Mouse (Mus musculus) cerebellum, adult 9-10 months (tissue): ENCODE data around the gene Tcf7l1.
"Not testable (repeated sequence)": the region's sequence is repeated elsewhere in the genome, so short reads cannot be mapped to it uniquely, and the experiment has no call there.

Experiments used
- DNase-seq: peaks from one replicate; pipeline ENCODE4 v3.0.0; 2022

Tcf7l1 gene

DNA sequence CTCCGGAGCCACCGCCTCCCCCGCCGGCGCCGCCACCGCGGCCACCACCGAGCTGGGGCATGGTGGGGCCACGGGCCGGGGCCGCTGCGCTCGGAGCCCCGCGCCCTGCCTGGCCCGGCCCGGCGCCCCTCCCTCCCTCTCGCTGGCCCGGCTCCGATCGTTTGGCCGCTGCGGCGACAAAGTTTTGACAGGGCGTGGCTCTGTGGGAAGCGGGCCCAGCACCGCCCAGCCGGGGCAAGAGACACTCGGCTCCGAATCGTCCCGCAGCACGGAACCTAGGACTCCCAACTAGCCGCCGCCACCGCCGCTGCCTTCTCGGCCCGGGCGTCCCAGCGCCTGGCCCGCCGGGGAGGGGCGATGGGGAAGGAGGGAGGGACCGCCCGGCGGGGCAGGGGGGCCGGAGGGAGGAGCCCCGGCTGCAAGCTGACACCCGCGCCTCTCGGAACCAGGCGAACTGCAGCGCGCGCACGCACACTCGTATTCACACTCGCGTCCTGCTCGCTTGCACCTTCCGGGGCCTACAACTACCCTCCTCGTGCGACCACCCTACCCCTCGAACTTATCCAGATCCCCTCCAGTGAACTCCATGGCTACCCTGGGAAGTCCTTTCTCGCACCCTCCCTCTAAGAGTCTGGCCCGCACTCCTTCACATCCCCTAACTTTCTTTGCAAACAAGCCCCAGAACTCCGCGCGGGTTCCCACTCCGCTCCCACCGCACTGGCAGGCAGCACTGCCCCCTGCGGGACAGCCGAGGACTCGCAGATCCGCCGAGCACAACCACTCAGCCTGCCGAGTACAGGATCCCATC lies at the start of gene Tcf7l1:
Gene Tcf7l1, minus strand, starts transcription at position 363 of the 808 bp plus-strand sequence.
- peak; percentile 51 for DNase-seq

DNA sequence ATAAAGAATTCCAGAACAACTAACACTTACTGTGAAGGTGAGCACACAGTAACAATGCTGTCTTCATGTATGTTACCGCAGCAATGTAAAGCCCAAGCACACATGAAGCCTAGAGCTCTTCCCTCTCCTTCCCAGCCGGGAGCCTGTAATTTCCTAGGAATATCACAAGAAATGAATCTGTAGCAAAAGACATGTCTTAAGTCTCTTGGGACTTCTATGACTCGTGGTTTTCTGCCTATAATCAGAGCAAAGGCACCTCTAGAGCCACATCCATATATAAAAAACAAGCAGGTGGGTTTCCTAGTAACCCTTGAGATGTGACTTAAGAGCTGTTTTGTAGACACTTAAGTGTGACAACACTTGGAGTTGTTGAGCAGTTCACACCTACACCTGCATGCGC lies 48.7 kb upstream of the Tcf7l1 start:
- DNase-seq = no peak

DNA sequence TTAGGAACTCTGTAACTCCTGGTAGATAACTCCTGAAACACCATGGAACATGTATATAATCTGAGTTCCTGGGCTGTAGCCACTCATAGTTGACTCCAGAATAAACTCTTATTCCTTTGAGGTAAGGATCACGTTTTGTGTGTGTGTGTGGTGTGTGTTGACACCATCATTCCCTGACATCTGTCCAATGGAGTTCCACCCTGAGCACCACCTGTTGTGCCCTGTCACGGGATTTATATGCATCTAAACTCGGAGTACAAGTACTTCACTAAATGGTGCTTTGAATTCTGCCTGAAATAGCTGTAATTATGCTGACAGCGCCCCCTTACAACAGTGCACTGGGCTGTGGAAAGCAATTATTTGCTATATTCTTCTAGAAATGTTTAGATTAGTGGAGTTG lies 45.5 kb upstream of the Tcf7l1 start:
- DNase-seq = no peak

DNA sequence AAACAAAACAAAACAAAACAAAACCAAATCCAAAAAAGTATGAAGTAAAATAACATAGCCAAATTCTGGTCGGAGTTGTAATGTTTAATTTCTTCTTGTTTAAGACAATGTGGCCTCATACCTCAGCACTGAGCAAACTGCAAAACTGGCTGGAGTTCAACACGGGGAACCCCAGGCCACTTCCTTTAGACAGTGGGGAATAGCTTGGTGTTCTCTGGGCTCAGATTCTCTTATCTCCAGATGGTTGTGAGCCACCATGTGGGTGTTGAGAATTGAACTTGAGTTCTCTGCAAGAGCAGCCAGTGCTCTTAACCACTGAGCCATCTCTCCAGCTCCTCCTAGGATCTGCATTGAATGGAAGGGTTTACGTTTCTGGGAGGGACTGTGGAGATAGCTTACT lies 42.8 kb upstream of the Tcf7l1 start:
- no peak for DNase-seq

DNA sequence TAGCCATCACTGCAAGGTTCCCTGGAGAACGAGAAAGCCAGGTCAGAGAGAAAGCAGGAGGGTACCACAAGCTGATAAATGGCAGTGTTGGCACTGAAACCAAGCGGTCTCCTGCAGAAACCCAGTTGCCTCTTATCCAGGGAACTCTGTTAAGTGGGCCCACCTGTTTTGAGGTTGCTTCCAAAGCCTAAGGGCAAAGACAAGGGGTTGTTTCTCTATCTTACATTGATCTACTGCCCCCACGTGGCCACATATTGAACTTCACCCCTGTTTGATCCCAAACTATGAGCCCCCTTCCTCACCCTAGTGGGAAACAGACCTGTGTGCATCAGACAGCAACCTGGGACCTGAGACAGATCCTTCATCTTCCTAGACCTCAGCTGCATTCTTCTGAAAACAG lies 42.2 kb upstream of the Tcf7l1 start:
- peak; percentile 22 for DNase-seq

DNA sequence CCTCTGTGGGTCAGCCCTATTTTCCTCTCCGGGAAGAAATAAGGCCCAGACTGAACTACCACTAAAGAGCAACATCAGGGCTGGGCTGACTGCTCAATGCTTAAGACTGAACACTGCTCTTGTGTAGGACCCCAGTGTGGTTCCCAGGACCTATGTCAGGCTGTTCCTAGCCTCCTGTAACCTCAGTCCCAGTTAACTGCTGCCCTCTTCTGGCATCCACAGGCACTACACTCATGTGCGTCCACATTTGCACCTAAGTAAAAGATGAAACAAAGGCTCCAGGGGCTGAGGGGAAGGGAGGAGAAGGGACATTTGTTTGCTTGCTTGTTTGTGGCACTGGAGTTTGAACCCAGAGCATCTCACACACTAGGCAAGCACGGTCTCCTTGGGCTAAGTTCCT lies 39.8 kb upstream of the Tcf7l1 start:
- no peak for DNase-seq

DNA sequence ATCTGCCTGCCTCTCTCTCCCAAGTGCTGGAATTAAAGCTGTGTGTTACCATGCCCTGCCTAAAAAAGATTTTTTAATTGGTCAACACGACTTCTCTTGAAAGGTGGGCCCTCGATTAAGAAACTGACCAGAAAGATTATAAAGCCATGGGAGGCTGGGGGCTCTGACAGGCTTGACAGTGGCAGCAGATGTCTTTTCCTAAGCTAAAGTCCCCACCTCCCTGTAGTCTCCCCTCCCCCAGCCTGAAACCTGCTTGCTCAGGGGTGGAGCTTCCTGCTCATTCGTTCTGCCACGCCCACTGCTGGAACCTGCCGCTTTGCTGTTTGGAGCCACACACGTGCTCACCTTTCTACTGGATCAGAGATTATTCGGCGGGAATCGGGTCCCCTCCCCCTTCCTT lies 39.0 kb upstream of the Tcf7l1 start:
- not testable (repeated sequence) for DNase-seq

DNA sequence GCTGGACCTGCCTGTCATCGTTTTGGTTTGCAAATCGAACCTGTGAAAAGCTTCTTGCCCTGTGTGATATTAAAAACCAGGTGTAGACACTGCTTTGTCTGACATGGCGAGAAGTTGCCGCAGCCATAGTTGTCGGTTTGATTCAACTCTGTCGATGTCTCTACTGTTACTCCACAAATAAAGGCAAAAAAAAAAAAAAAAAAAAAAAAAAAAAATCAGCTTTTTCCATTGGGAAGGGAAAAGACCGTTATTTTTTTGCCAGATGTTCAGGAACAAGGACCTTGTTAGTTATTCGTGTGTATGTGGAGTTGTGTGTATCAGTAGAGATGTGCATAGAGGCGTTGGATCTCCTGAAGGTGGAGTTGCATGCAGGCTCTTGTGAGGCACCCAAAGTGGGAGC lies 36.7 kb upstream of the Tcf7l1 start:
- DNase-seq = no peak

DNA sequence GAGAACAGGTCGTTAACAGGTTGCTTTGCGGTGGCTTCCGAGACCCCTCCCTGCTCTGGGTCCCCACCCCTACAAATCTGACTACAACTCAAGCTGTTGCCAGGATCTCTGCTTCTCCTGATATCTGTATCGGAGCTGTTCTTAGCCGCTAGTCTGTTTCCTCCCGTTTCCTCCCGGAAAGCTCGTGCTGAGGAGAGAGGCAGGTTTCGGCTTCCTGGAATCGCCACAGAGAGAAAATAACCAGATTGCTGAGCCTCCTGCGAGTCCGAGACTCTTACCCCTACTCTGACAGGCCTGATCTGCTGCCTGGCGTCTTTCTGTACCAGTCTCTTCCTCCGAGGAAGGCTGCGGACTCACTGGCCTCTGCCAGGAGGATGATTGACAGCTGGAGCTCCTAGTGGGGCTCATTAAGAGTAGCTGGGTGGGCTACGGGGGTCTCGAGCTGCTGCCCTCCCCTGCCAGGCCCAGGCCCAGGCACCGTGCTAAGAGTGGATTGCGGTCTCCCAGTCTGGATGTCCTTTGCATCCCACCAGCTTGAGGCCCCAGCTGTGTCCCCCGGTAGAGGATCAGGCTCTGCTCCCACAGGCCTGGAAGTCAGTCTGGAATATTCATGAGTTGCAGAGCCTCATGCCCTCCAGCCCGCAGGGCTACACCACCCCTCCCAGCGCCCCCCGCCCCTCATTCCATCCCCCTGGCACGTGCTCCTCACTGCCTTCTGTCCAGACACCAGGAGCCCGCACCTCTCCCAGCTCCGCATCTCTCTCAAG lies 36.1 kb upstream of the Tcf7l1 start:
- no peak for DNase-seq

DNA sequence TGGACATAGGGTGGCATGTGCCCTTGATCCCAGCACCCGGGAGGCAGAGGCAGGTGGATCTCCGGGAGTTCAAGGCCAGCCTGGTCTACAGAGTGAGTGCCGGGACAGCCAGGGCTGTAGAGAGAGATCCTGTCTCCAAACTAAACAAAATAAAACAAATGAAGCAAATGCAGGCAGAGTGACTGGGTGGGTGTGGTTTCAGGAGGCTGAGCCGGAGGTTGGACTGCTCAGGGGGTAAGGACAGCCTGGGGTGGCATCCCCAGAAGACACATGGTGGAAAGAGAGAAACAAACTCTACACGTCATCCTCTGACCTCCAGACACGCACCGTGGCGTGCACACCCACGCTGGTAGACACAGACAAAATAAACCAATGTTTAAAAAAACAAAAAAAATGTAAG lies 24.4 kb upstream of the Tcf7l1 start:
- no peak for DNase-seq

DNA sequence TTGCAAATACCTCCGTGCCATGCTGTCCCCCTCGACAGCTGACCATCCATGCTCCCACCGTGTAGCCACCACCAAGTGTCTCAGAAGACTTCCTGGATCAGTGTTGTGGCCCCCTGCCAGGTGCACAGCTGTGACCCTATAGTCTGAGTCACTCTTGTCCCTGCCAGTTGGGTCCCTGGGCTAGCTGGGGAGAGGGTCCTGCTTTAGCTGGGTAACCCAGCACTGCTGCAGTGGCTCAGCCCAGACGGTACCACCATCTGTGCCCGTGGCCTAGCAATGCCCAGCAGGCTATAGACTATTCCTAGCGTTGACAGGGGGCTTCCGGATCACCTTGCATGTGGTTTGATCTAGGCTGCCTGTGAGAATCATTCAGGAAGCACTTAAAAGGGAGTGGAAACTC lies 21.2 kb upstream of the Tcf7l1 start:
- no peak for DNase-seq

DNA sequence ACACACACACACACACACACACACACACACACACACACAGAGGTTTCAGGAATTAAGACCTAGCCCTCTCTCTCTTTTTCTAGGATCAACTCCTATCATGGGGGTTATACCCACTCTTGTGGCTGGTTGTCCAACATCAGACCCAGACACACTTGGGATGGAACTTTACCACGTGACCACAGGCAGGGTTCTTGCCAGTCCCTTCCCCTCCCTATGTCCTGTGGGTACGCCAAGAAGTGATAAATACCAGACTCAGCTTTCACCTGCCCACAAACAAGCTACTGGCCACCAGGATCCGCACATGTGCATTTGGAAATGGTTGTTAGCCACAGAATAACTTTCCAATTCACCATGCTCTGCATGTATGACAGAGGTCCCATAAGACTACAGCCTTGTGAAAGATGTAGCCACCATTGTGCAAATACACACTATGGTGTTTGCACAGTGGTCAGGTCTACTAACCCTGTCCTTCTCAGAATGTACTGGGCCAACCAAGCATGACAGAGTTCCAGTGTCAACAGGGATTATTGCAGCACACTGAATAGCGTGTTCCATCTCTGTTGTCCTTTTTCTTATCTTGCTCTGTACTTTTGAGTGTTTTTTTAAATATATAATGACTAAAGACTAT lies 20.6 kb upstream of the Tcf7l1 start:
- no peak for DNase-seq

DNA sequence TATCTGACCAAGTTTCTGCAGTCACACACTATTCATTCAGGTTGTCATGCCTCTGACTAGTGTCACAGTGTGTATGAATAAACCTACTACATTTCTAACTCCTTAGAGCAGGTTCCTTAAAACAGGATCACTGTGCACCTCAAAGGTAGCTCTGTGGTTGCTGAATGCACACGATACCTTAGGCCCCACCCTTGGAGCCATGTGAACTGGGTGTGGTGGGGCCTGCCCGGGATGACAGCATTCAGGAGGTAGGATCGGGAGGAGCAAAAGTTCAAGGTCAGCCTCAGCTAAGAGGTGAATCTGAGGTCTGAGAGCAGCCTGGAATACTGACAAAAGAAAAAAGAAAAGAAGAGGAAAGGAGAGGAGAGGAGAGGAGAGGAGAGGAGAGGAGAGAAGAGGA lies 19.3 kb upstream of the Tcf7l1 start:
- no peak for DNase-seq

DNA sequence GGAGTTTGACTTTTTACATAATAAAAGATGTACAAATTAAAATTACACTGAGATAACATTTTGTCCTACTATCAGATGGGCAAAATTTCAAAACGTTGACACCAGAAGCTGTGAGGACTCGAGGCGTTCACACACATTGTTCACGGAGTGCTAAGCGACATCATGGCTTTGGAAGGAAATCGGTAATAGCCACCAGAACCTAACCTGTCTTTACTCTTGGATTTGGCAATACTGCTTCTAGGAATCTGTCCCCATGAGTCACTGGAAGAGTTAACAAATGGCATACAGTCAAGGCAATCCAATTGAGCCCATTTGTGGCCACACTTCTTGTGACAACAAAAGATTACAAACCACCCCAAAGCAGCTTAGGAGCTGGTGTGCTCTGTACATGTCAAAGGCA lies 14.6 kb upstream of the Tcf7l1 start:
- DNase-seq = no peak

DNA sequence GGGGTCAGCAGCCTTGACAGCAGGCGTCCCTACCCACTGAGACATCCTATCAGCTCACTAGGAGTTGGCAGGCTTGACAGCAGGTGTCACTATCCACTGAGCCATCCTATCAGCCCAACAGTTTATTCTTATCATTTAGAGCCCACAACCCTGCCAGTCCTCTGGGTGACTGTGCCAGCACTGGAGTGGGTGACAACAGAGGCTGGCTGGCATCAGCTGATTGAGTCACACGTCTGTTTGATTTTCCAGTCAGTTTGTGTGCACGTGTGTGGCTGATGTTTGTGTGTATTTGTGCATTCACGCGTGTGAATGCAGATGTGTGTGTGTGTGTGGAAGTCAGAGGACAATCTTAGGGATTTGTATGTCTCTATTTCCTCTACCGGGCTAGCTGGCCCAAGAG lies 13.1 kb upstream of the Tcf7l1 start:
- DNase-seq = no peak

DNA sequence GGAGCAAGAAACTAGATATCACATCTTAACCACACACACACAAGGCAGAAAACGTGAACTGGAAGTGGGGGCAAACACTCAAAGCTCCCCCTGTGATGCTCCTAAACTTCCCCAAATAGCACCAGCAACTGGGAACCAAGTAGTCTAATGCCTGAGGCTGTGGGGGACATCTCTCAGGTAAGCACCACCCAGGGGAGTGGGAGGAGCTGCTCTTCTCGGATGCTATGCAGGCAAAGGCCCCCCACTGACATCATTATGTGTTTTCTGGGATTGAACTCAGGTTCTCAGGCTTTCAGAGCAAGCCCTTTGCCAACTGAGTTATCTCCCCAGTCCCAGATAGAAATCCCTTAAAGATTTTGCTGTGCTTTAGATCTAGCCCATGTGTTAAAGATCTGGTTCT lies 11.6 kb upstream of the Tcf7l1 start:
- no peak for DNase-seq

DNA sequence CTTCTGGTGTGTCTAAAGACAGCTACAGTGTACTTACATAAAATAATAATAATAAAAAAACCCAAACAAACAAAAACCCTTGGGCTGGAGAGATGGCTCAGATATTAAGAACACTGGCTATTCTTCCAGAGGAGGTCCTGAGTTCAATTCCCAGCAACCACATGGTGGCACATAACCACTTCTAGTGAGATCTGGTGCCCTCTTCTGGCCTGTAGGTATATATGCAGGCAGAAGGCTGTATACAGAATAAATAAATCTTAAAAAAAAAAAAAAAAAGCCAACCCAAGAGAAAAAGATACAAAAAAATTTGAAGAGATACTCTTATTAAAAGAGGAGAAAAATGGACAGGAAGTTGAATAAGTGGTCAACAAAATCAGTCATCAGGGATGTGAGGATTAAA lies 8.7 kb upstream of the Tcf7l1 start:
- no peak for DNase-seq

DNA sequence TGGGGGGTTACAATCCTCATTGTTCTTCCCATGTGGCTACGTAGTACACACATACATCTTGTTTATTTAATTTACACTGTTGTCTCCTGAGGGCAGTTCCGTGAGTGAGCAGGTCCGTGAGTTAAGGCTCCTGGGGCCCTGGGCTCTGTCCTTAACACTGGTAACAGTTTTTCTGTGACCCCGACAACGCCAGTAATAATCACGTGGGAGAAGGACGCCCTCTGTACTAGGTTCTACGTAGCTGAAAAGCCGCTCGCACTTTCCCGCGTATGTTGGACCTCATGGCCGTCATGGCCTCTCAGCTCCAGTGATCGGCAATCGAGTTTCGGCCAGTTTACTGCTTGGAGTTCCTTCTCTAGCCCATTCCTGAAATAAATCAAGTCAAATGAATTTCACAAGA lies 6.4 kb upstream of the Tcf7l1 start:
- DNase-seq = no peak

DNA sequence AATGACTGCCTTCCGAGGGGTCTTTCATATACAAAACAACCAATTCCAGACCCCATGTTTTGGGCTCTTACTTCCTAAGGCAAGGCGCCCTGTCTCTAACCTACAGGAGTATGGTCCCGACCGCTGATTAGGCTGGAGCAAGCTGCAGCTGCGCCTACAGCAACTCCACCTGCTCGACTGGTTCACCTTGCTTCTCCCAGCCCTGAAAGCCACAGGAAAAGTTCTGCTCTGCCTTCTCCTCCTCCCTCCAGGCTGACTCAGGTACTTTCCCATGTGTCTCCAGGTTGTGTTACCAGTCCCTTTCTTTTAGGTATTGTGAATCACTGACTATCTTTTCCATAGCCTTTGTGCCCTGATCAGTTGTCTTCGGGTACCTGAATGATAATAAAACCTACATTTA lies 5.8 kb upstream of the Tcf7l1 start:
- DNase-seq = no peak

DNA sequence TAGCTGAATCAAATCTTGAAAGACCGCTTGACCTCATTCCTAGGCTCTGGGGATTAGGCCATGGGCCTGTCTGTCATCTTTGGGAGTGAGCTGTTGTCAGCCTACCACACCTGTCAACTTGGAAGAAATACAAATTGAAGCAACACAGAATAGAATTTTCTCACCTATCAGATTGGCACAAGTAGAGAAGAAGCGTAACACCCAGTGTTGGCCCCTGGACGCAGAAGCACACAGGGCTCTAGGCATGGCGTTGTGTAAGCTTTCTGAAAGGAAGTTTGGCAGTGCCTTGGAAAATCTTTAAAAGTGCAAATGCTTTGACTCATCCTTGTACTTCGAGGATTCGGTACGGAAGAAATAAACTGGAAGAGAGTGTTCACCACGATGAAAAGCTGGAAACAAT lies 3.6 kb upstream of the Tcf7l1 start:
- no peak for DNase-seq

DNA sequence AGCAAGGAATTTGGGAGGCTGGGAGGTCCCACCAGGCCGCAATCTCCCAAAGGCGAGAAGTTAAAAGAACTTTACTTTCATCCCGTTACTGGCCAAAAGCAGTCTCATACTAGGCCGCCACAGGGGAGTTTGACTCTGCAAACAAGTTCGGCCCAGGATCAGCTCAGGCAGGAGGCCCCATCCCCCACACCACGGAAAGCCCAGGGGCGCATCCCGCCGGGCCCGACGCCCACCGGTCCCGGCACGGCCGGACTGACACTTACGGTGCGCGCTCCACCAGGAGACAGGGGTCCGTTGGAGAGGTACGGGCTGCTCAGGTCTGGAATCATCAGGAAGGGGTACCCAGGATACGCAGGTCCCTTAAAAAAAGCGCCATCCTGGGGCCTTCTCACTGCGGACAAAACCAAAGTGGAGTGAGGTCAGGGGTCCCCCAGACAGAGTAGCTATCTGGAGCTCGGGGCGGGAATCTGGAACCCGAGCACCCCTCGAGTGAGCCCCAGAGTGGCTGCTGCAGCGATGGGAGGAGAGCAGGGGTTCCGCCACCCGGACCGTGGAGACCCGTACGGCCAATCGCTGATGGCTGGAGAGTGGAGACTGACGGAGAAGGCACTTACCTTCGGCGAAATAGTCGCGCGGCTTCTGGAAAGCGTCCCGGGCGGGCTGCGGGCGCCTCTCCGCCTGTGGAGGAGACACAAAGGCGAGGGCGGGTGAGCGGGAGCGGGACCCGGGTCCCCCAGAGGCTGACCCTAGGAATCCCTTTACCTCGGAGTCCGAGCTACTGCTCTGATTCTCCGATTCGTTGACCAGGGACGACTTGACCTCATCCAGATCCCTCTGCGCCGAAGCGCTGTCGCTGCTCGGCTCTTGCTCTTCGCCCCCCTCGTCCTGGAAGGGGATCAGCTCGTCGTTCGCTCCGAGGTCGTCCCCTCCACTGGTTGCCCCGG lies 834 bp downstream of the Tcf7l1 start:
- no peak for DNase-seq

DNA sequence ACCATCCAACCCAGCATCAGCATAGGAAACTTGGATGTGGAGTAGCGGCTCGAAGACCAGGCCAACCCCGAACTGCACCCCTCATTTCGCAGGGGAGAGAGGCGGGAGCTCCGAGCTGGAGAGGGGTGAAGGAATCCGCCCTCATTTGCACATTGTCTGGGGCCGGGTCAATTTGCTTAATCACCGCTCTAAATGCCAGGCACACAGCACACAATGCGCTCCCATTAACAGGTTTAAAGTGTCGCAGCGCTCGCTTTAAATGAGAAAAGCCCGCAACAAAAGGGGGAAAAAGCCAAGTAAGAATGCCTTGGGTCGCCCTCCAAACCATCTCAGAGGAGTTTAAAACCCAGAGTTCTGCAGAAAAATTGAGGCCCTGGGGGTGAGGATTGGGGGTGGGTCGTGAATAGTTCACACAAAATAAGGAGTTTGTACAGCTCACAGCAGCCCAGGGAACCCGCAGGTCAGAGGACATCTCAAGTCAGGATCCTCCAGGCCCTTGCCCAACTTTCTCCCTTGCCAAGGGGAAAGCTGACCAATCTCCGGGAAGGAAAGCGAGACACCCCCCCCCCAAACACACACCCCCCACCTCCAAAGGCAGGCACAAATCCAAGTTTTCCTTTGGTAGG lies 1.6 kb downstream of the Tcf7l1 start:
- DNase-seq = no peak
